Mouse (Mus musculus): ENCODE results near the gene Stxbp4. TPM values are rescaled to one million over a fixed set of nuclear protein-coding genes. Genes with fewer than 3 reads are reported as not detected.
A peak's percentile ranks its signal among the peaks of the same experiment; 100 is the strongest.

Stxbp4 gene
- polyA plus RNA-seq, 1 experiment from 2014 or later, result 18.8 TPM

DNA sequence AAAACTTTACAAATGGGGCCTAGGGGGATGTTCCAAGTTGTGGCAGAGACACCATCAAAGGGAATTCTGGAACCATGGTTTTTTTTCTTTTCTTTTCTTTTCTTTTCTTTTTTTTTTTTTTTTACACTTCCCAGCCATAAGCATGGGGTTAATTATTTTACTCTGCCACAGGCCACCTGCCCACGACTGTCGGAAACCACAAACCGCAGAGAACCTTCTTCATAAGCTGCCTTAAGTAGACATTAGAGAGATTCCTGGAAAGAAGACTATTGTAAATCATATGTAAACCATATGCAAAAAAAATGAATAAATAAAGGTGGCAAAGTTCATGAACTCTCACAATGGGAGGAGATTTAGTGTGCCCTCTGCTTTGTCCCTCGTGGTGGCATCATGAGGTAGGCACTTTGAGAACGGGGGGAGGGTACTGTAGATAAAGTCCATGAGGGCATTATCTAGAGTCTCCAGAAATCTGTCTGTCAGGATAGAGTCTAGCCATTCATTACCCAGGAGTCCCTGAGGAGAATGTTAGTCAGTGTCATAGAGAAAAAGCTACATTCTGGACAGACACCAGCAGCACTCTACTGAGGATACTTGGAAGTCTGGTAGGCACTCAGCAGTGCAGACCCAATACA lies 37.7 kb upstream of the Stxbp4 start:
- no peaks in the 10 kb centered on the region for H3K4me1 ChIP-seq (replicated peaks; ENCODE audit: control insufficient read depth, insufficient read depth, low read length)
- H3K9ac ChIP-seq, result no peak overlapping the region
- 90% methylated on average over 5 of the region's 5 CpGs for WGBS
- no peak overlapping the region for H3K4me3 ChIP-seq (replicated peaks; ENCODE audit: low read length)
- DNase-seq (ENCODE audit: low spot score) (no peak), ATAC-seq (ENCODE audit: low FRiP score) (no peak)
- no peaks in the 10 kb centered on the region for H3K9me3 ChIP-seq (ENCODE audit: control insufficient read depth, low read length)
- no peaks in the 10 kb centered on the region for H3K36me3 ChIP-seq (replicated peaks; ENCODE audit: control insufficient read depth, insufficient read depth)
- H3K27ac ChIP-seq, result no peak overlapping the region
- no peaks in the 10 kb centered on the region for H3K27me3 ChIP-seq (ENCODE audit: control insufficient read depth, insufficient read depth, low read length)
- no peak overlapping the region for H3K4me2 ChIP-seq (replicated peaks)

DNA sequence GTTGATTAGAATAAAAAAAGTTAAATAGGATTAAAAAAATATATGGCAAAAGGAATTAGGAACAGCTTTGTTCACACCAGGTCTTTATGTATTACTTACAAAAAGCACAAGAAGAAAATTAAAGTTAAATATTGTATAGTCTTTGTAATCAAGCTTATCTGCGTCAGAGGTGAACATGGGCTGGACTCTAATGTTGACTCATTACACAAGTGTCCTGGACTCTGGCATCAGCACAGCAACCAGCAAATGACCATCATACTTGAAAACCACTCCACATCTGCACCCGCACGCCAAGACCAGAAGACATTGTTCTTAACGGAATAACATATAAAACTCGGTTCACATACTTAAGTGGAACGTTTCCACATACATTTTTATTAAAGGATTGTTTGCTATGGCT lies 29.4 kb upstream of the Stxbp4 start:
- Histone ChIP-seq H3K9me3 (ENCODE audit: control insufficient read depth, low read length) (no peaks in the 10 kb centered on the region), H3K27me3 (ENCODE audit: control insufficient read depth, insufficient read depth, low read length) (no peaks in the 10 kb centered on the region), H3K4me1 (replicated peaks; ENCODE audit: control insufficient read depth, insufficient read depth, low read length) (peaks cover 17% of the 10 kb centered on the region; the same call in 1 of the 2 replicates), H3K4me3 (replicated peaks; ENCODE audit: low read length) (no peak overlapping the region), H3K4me2 (replicated peaks) (no peak overlapping the region), H3K27ac (no peak overlapping the region), H3K36me3 (replicated peaks; ENCODE audit: control insufficient read depth, insufficient read depth) (0 out of 2 replicates have a peak, but pooled peaks cover 3% of the 10 kb centered on the region), H3K9ac (no peak overlapping the region)
- no peak for DNase-seq (ENCODE audit: low spot score)
- 96% methylated on average over 6 of the region's 6 CpGs for WGBS
- no peak for ATAC-seq (ENCODE audit: low FRiP score)

- H3K27ac ChIP-seq, result no peak overlapping the region
- 0 out of 2 replicates have a peak, but pooled peaks cover 3% of the 10 kb centered on the region for H3K36me3 ChIP-seq (replicated peaks; ENCODE audit: control insufficient read depth, insufficient read depth)
- H3K9ac ChIP-seq, result no peak overlapping the region
- ATAC-seq (ENCODE audit: low FRiP score) (no peak), DNase-seq (ENCODE audit: low spot score) (no peak)
- no peak overlapping the region for H3K4me3 ChIP-seq (replicated peaks; ENCODE audit: low read length)
- H3K27me3 ChIP-seq (ENCODE audit: control insufficient read depth, insufficient read depth, low read length), result no peaks in the 10 kb centered on the region
- H3K9me3 ChIP-seq (ENCODE audit: control insufficient read depth, low read length), result no peaks in the 10 kb centered on the region
- peaks cover 17% of the 10 kb centered on the region; the same call in 1 of the 2 replicates for H3K4me1 ChIP-seq (replicated peaks; ENCODE audit: control insufficient read depth, insufficient read depth, low read length)
- 91% methylated on average over 4 of the region's 4 CpGs for WGBS
- H3K4me2 ChIP-seq (replicated peaks), result no peak overlapping the region
Observed at GRCm38 (mm10) chr11:90666916-90667315, 29.0 kb upstream of the Stxbp4 start.

DNA sequence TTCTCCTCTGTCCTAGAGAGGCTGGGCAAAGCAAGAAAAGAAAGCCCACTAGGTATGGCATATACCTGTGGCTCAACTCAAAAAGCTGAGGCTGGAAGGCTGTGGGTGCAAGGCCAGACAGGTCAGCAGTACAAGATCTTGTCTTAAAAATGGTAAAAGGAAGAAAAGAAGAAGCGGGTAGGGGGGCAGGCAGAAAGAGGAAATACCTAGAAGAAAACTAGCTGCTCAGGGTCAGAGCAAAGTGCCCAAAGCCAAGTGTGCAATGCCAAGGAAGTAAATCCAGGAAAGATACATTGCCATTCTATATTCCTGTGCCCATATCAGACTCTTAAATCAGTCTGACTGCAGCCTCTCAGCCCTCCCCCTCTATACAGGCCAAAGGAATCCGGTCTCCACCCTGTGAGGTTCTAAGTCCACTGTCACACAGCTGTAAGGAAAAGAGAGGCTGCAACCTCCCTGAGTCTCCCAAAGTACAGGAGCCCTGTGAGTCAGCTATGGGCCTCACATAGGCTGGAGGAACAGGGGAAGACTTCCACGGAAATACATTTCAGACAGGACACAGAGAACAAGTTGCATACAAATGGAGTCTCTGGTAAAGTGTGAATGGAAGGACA lies 28.4 kb upstream of the Stxbp4 start:
- Histone ChIP-seq H3K4me2 (replicated peaks) (no peak overlapping the region), H3K27ac (no peak overlapping the region), H3K4me3 (replicated peaks; ENCODE audit: low read length) (no peak overlapping the region), H3K9ac (no peak overlapping the region), H3K9me3 (ENCODE audit: control insufficient read depth, low read length) (no peaks in the 10 kb centered on the region), H3K36me3 (replicated peaks; ENCODE audit: control insufficient read depth, insufficient read depth) (0 out of 2 replicates have a peak, but pooled peaks cover 3% of the 10 kb centered on the region), H3K4me1 (replicated peaks; ENCODE audit: control insufficient read depth, insufficient read depth, low read length) (peaks cover 17% of the 10 kb centered on the region; the same call in 1 of the 2 replicates), H3K27me3 (ENCODE audit: control insufficient read depth, insufficient read depth, low read length) (no peaks in the 10 kb centered on the region)
- WGBS, result 72% methylated on average over 3 of the region's 3 CpGs
- ATAC-seq (ENCODE audit: low FRiP score), result no peak
- DNase-seq (ENCODE audit: low spot score), result no peak

DNA sequence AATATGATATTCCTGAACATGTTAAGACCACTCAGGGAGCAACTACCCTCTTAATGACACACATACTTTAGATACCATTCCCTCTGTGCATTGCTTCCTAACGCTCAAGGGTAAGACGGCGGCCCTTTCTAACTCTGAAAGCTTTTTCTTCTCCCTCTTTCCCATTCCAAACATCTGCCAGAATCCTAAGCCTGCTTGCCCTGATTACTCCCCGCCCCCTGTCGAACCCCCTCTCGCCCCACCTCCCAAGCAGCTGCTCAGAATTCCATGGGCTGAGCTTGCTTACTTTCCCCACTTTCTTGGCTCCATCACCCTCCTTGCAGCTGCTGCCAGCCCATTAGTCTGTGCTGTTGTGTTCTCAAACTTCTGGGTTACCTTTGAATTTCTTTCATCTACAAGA lies 27.3 kb upstream of the Stxbp4 start:
- 22% methylated on average over 6 of the region's 6 CpGs for WGBS
- H3K36me3 ChIP-seq (replicated peaks; ENCODE audit: control insufficient read depth, insufficient read depth), result peaks cover 3% of the 10 kb centered on the region; the same call in 1 of the 2 replicates

GRCm38 (mm10) chr11:90664345-90664986 lies 26.6 kb upstream of the Stxbp4 start:
- Histone ChIP-seq H3K9ac (no peak overlapping the region), H3K27ac (peak overlapping the region; percentile 1; the same call in 1 of the 2 replicates), H3K4me3 (replicated peaks; ENCODE audit: low read length) (no peak overlapping the region), H3K4me2 (replicated peaks) (no peak overlapping the region), H3K4me1 (replicated peaks; ENCODE audit: control insufficient read depth, insufficient read depth, low read length) (peaks cover 17% of the 10 kb centered on the region; the same call in 1 of the 2 replicates), H3K9me3 (ENCODE audit: control insufficient read depth, low read length) (no peaks in the 10 kb centered on the region), H3K27me3 (ENCODE audit: control insufficient read depth, insufficient read depth, low read length) (no peaks in the 10 kb centered on the region), H3K36me3 (replicated peaks; ENCODE audit: control insufficient read depth, insufficient read depth) (peaks cover 3% of the 10 kb centered on the region; the same call in 1 of the 2 replicates)
- ATAC-seq (ENCODE audit: low FRiP score) (no peak), DNase-seq (ENCODE audit: low spot score) (no peak)
- WGBS, result 31% methylated on average over 8 of the region's 8 CpGs

More for the DNA sequence above, 27.3 kb upstream of the Stxbp4 start:
- H3K9me3 ChIP-seq (ENCODE audit: control insufficient read depth, low read length), result no peaks in the 10 kb centered on the region
- H3K4me3 ChIP-seq (replicated peaks; ENCODE audit: low read length), result no peak overlapping the region
- H3K9ac ChIP-seq, result no peak overlapping the region
- peaks cover 17% of the 10 kb centered on the region; the same call in 1 of the 2 replicates for H3K4me1 ChIP-seq (replicated peaks; ENCODE audit: control insufficient read depth, insufficient read depth, low read length)
- 0 out of 2 replicates have a peak overlapping the region, but pooled peaks have one; percentile 21 for H3K27ac ChIP-seq
- no peak for ATAC-seq (ENCODE audit: low FRiP score)
- no peak overlapping the region for H3K4me2 ChIP-seq (replicated peaks)
- H3K27me3 ChIP-seq (ENCODE audit: control insufficient read depth, insufficient read depth, low read length), result no peaks in the 10 kb centered on the region
- DNase-seq (ENCODE audit: low spot score), result no peak

- ATAC-seq (ENCODE audit: low FRiP score), result no peak
- no peaks in the 10 kb centered on the region for H3K9me3 ChIP-seq (ENCODE audit: control insufficient read depth, low read length)
- no peak overlapping the region for H3K4me3 ChIP-seq (replicated peaks; ENCODE audit: low read length)
- H3K27ac ChIP-seq, result no peak overlapping the region
- peaks cover 17% of the 10 kb centered on the region; the same call in 1 of the 2 replicates for H3K4me1 ChIP-seq (replicated peaks; ENCODE audit: control insufficient read depth, insufficient read depth, low read length)
- peaks cover 3% of the 10 kb centered on the region; the same call in 1 of the 2 replicates for H3K36me3 ChIP-seq (replicated peaks; ENCODE audit: control insufficient read depth, insufficient read depth)
- WGBS, result 22% methylated on average over 5 of the region's 5 CpGs
- H3K27me3 ChIP-seq (ENCODE audit: control insufficient read depth, insufficient read depth, low read length), result no peaks in the 10 kb centered on the region
- no peak overlapping the region for H3K4me2 ChIP-seq (replicated peaks)
- no peak overlapping the region for H3K9ac ChIP-seq
- DNase-seq (ENCODE audit: low spot score), result no peak
Observed at GRCm38 (mm10) chr11:90663618-90664297, 25.9 kb upstream of the Stxbp4 start.

- ATAC-seq (ENCODE audit: low FRiP score) (no peak), DNase-seq (ENCODE audit: low spot score) (no peak)
- 88% methylated on average over 3 of the region's 3 CpGs for WGBS
- Histone ChIP-seq H3K9me3 (ENCODE audit: control insufficient read depth, low read length) (no peaks in the 10 kb centered on the region), H3K4me3 (replicated peaks; ENCODE audit: low read length) (no peak overlapping the region), H3K4me2 (replicated peaks) (no peak overlapping the region), H3K9ac (no peak overlapping the region), H3K36me3 (replicated peaks; ENCODE audit: control insufficient read depth, insufficient read depth) (peaks cover 2% of the 10 kb centered on the region; the same call in 1 of the 2 replicates), H3K27me3 (ENCODE audit: control insufficient read depth, insufficient read depth, low read length) (no peaks in the 10 kb centered on the region), H3K4me1 (replicated peaks; ENCODE audit: control insufficient read depth, insufficient read depth, low read length) (peaks cover 17% of the 10 kb centered on the region; the same call in 1 of the 2 replicates), H3K27ac (no peak overlapping the region)
Observed at GRCm38 (mm10) chr11:90663052-90663451, 25.2 kb upstream of the Stxbp4 start.

DNA sequence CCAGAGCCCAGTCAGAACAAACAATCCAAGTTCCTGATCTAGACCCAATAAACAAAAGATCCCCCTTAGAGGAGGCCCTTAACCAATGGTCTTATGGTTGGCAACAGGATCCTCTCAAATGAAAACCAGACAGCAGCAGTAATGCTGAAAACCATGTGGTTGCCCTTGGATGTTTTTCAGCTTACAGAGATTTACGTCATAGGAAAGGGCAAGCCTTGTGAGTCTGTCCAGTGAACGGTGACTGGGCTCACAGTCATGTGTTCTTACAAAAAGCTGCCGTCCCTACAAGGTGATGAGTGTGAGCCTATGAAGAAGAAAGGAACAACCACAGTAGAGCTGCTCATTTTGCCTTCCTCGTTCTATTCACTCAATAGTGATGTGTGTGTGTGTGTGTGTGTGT lies 22.8 kb upstream of the Stxbp4 start:
- Histone ChIP-seq H3K36me3 (replicated peaks; ENCODE audit: control insufficient read depth, insufficient read depth) (peaks cover 12% of the 10 kb centered on the region; the same call in 1 of the 2 replicates), H3K27me3 (ENCODE audit: control insufficient read depth, insufficient read depth, low read length) (no peaks in the 10 kb centered on the region), H3K27ac (no peak overlapping the region), H3K9ac (no peak overlapping the region), H3K4me2 (replicated peaks) (no peak overlapping the region), H3K9me3 (ENCODE audit: control insufficient read depth, low read length) (no peaks in the 10 kb centered on the region), H3K4me3 (replicated peaks; ENCODE audit: low read length) (no peak overlapping the region), H3K4me1 (replicated peaks; ENCODE audit: control insufficient read depth, insufficient read depth, low read length) (peaks cover 17% of the 10 kb centered on the region; the same call in 1 of the 2 replicates)
- no peak for DNase-seq (ENCODE audit: low spot score)
- no peak for ATAC-seq (ENCODE audit: low FRiP score)
- 88% methylated on average over 4 of the region's 4 CpGs for WGBS

Measured in hindbrain, embryonic 14.5 days (tissue).